Mouse (Mus musculus) right cerebral cortex, postnatal 14 days (tissue): ENCODE results near the gene Ifitm2.

Experiments
- DNase-seq: peaks from one replicate; pipeline ENCODE4 v3.0.0; 2022

Ifitm2 gene

DNA sequence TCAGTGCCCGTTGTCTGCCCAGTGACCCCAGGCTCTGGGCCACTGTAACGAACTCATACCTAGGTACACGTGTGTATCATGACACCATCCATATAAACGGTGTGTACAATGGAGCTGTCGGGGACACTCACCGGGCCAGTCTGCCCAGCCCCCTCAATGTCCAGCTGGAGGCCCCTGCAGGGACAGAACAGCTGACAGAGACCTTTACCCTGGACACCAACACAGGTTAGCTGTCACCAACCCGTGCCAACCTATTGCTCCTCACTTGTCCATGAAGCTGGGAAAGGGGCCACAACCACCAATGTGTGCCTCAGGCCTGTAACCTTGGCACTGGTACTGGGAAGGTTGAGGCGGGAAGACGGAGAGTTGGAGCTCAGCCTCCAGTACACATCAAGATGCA lies 13.4 kb downstream of the Ifitm2 start:
- no peak for DNase-seq

DNA sequence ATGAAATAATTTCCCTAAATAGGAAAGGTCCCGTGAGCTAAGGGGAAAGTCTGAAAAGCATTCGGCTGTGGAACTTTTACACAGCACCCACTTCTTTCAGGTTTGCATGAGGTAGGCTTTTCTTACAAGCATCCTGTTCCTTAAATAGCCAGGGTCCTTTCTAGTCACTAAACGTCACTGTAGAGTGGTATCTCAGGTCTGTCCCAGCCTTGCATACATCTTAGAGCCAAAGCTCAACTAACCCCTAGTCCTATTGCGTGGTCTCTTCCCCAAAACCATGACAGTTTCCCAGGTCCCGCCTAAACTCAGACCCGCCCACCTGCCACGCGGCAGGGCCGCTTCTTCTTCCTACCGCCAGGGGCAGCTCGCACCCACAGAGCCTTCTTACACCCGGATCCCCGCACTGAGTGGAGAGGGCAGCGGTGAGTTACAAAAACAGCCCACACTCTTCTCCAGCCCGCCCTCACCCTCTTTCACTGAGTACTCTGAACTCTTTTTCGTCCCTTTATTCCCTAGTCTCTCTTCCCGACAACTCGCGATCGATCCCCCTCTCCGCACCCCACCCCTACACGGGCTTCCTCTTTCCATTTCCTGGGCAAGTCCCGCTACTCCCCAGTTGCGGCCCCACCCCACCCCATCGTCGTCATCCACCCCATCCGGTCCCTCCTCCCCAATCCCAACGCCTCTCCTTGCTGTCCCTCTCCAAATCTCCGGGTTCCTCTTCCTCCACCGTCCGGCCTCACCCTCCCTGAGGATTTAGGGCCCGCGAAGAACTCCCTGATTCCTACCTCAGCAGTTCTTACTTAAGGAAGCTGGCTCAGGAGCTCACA lies 14.3 kb downstream of the Ifitm2 start, which contains the start of gene Pgghg:
Pgghg (plus strand) TSS at position 170 of the 830 bp plus-strand sequence.
- DNase-seq, result peak; percentile 66

DNA sequence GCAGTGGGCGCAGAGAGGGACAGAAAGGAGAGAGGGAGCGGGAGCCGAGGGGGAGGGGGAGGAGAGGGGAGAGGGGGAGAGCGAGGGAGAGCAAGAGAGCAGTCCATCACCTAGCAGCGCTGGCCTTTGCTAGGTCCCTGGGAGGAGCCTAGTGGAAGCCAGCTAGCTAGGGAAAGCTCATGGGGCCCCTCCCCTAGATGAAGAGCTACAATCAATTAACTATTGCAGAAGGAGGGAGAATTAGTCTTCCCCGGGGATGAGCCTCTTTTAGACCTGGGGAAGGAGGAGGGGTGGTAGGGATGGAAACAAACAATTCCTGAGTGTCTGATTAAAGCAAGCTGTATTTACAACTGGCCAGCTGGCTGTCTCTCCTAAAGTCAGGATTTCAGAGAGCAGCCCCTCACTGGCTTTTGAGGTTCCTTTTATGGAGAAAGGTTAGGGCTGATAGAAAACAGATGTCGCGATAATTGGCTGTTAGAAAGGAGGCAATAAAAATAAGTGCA lies 16.1 kb downstream of the Ifitm2 start:
- no peak for DNase-seq

DNA sequence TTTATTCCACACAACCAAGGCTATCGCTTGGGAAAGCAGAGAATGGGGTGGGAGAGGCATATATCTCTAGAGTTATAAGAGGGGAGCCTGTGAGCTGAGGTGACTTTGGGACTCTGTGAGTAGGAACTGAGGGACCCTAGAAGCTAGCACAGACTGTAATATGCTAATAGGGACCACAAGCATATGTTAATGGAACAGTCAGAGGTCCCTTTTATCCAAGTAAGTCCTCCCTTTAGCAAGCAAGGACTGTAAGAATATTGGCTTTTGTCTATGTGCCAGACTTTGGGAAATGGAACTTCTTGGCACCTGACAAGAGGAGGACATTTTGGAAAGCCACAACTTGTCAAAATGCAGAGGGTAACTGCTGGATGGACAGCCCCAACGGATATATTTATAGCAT lies 16.9 kb downstream of the Ifitm2 start:
- DNase-seq, result no peak

- DNase-seq, result no peak
These were observed 17.4 kb downstream of the Ifitm2 start for GRCm38 (mm10) chr7:140938436-140938835.

GRCm38 (mm10) chr7:140927181-140927580 lies 28.6 kb downstream of the Ifitm2 start:
- no peak for DNase-seq

GRCm38 (mm10) chr7:140923070-140923775 lies 32.6 kb downstream of the Ifitm2 start:
- DNase-seq, result no peak

- DNase-seq, result peak; percentile 36
These were observed 33.3 kb downstream of the Ifitm2 start for GRCm38 (mm10) chr7:140922398-140923069.

DNA sequence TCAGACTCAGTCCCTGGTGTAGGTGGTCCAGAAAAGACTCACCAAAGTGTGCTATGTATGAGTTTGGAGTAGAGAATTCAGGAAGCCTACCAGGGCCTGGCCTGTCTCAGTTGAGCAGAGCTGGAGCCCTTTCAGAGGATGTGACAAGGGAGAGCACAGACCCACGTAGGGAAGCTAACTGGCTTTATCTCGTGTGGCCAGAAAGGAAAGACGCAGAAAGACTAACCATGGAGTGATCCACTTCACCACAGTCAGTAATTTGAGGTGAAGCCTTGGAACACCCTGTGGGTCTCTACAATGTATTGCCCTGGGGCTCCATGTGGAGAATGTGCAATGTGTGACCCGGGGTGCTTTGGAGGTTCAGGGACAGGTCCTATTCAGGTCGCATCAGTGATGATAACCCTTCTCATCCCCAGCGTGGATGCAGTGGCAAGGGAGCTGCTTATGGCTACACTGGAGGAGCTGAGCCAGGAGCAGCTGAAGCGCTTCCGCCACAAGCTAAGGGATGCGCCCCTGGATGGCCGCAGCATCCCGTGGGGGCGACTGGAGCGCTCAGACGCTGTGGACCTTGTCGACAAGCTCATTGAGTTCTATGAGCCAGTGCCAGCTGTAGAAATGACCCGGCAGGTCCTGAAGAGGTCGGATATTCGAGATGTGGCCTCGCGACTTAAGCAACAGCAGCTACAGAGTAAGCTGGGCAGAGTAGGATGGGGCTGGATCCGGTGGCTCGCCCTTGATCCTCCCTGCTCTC lies 34.4 kb downstream of the Ifitm2 start:
- DNase-seq, result no peak

DNA sequence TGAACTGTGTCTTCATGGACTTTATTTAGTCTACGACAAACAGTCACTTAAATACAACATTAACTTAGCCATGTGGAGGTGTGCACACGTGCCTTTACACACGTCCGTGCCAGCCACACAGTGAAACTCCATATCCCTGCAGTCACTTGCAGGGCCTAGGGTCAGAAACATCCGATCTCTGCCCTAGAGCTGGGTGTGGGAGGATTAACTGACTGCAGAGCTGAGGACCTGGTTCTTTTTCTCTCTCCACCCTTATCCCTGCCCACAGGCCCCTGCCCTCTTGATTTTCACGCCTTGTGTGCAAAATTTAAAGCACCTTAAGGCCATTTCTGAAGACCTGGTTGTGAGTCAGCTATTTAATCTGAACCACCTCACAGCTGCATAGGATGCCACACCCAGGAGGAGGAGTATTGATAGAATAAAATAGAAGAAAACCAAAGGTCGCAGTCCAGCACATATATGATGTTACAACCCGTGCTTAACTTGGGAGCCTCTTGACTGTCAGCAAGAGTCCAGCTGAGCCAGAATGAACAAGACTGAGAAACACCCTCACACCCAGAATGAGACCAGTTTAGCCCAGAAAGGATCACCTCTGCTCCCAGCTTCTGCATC lies 35.3 kb downstream of the Ifitm2 start, which contains the start of gene Nlrp6:
Nlrp6 (plus strand) TSS at position 485 of the 612 bp plus-strand sequence.
- no peak for DNase-seq

DNA sequence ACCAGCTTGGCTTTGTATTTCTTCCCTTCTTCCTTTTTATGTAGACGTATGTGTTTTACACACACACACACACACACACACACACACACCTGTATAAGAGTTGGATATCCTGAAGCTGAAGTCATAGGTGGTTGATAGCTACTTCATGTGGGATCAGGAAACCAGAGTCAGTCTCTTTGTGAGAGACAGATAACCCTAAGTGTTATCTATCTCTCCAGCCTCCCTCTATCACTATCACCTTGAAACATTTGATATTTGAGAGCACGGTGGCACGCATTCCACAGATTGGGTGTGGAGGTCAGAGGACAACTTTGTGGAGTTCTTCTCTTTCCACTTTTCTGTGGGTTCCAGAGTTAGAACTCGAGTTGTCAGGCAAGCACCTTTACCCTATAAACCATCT lies 35.9 kb downstream of the Ifitm2 start:
- no peak for DNase-seq

- DNase-seq, result no peak
These were observed 41.6 kb downstream of the Ifitm2 start for GRCm38 (mm10) chr7:140914031-140914690.

DNA sequence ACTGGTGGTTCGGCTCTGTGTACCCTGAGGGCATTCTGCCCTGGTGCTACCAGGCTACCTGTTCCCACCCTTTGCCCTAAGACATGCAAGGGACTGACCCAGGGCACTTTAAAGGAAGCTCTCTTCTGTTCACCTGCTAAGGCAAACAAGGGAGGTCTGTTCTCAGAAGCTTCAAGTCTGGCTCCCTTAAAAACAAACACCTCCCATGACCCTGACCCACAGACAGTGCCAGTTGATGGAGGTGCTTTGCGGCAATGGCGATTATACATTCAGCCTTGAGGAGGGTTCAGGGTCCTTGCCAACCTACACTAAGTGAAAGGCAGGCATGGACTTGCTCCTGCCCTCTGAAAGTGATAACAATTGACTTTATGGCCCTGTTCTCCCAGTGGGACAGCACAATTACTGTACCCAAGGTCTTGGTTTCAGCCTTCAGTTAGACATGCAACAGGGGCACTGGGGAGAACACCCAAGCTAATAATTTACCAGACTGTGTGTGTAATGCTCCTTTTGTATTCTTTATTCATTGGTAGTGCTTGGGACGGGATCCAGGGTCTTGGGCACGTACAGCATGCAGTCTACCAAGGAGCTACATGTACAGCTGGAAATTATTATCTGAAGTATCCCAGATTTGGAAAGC lies 42.8 kb downstream of the Ifitm2 start:
- DNase-seq, result no peak

DNA sequence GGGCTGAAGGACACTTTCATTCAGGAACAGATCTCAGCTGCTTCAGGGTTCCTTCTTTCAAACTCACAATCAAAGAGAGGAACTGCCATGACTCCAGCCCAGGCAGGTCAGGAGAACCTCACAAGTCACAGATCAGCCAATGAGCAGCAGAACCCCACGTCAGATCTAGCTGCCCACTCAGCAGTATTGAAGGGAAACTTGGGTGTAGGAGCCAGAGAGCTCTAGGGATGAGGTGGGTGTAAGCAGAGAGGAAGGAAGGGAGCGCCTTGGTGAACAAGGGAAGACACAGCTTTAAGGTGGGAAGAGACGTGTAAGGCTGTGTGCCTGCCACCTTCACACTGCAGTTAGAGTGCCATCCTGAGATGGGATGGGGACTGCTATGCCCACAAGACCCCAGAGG lies 43.5 kb downstream of the Ifitm2 start:
- DNase-seq, result no peak

DNA sequence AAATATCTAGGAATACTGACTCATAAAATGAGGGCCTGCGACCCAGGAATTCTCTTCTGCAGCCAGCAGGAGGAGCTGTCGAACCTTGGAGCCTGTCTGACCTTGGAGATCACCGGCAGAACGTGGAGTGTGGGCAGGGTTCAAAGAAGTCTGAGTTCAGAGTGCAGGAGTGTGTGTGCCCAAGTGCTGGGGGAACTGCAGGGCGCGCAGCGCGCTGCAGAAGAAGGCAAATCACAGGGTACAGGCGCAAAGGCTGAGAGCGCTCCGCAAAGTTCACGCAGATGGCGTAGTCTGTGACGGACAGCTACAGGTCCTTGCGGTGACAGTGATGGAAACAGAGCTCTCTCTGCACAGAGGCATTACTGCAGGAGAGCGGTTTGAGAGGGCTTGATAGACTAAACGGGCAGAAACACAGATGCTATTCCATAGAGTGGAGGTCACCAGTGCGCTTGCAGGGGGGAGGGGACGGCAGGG lies 47.1 kb downstream of the Ifitm2 start:
- DNase-seq, result peak; percentile 62

GRCm38 (mm10) chr7:140908181-140908580 lies 47.6 kb downstream of the Ifitm2 start:
- no peak for DNase-seq

DNA sequence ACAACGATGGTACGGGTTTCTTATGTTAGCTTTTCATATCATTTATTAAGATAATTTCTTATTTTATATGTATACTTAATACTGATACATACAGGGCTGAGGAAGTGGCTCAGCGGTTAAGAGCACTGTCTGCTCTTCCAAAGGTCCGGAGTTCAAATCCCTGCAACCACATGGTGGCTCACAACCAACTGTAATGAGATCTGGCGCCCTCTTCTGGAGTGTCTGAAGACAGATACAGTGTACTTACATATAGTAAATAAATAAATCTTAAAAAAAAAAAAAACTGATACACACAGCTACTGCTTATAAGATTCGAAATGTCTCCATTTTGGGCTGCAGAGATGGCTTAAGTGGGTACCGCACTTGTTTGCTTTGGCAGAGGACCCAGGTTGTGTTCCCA lies 48.1 kb downstream of the Ifitm2 start:
- no peak for DNase-seq

DNA sequence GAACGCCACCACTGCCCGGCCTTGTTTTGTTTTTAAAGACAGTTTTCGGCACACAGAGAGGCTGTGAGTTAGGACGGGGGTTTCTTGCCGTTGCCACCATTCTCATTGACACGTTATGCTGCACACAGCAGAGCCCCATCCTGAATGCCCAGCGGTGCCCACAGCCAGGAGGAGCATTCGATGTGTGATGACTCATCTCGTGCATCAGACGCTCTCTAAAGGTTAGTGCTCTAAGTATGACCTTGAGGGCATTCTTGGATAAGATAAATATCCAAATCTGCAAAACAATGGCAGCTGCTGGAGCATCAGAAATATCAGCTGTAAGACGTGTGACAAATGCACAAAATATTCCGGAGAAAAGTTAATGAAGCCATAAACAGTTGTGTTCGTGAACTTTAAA lies 48.7 kb downstream of the Ifitm2 start:
- no peak for DNase-seq

DNA sequence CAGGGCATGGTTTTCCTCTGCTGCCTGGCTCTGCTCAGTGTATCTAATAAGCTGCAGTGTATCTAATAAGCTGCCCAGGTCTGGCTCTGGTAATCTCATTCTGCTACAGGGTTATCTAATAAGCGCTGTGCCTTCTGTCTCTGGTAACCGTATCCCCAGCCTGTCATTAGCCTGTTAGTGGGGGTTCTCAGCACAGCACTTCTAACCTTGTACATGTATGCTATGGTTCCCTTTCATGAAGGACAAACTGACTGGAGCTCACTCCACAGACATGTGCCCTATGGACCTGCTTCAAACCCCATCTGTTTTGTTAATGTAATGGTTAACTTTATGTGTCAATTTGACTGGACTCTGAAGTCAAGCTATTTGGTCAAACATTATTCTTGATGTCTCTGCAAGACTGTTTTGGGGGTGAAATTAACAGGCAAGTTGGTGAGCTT lies 50.1 kb downstream of the Ifitm2 start:
- DNase-seq, result no peak
